Mouse (Mus musculus) spleen, adult 18-20 months (tissue): ENCODE measurements around the gene Trp53inp2.

Experiments used
- DNase-seq, 2 experiments: peaks; one replicate each; pipeline ENCODE4 v3.0.0; 2022; ENCODE audit warnings: mixed read lengths in 2 of 2

The Trp53inp2 gene

DNA sequence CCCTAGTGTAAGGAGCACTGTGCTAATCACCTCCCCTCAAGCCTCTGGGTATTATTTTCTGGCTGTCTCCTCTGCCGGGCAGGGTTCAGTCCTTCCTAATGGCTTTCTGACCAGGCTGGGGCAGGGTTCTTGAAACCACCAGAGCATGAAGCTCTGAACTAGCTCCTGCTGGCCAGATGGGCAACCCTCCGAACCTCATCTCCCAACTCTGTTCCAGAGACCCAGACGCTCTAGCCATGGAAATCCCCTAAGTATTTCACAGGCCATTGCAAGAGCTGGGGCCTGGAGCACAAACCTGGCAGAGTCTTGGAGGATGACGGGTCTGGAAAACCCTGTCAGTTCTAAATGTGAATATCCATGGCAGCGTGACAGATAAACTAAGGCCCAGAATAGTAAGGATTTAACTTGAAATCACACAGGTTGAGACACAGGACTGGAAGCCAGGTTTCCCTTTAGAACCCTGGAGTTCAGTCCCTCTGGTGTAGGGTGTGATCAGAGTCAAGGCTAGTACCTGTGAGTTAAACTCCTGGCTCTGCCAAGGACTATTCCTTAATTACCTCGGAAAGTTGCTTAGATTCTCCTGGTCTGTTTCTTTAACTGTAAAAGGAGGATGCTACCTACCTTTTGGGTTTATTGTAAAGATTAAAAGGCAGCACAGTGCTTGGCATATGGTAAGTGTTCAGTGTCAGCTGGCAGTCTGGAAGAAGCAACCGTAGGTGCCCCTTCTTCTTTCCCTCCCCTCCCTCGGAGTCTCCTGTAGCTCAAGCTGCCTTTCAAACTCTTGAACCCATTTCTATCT is at the start of gene Trp53inp2:
TSS of gene Trp53inp2 (plus strand) at position 799 of the 799 bp plus-strand sequence.
- no peak for DNase-seq

DNA sequence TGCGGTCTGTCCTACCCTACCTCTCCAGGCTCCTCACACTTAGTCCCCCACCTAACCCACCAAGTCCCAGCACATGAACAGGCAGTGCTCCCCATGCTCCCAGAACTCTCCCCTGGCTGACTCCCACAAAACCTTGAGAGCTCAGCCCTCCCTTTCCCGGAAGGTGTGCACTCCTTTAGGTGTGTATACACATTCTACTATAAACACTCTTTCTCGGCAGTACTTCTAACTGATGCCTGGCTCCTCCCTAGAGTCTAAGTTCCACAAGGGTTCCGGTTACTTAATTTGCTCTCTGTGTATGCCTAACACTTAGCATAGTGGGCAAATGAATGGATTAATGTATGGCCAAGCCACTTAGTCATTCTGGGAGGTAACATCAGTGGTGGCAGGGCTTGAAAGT is 49.5 kb upstream of the Trp53inp2 start:
- DNase-seq, result no peak

DNA sequence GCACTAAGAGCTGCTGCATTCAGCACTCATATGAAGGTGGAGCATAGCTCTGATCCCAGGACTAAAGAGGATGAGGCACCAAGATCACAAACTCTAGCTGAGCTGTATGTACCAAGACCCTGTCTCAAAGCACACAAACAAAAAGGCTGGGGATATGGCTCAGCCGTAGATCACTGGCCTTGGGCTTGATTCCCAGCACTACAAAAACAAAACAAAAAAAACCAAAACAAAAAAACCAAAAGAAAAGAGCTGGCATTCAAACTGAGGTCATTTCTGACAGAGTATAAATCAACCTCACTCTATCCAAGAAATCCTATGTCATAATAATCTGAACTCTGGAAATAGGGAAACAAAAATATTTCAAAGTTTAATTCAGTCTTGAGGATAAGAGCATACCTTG is 47.4 kb upstream of the Trp53inp2 start:
- DNase-seq, result no peak

DNA sequence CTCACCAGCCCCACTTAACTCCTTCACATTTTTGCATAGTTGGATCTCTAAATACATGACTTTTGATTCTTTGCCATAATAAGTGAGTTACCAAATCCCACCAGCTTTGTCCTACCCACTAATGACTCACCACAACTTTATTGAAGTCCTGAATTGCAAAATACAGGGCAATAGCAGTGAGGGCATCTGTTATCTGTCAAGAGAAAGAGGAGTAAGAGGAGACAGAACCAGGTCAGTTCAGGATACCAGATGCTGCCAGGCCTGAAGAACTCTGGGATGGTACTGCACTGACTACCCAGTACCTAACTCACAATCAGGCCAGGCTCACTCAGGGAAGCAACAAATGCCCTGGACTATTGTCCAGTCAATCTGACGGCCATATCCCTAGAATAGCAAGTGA is 45.6 kb upstream of the Trp53inp2 start:
- DNase-seq, result no peak

DNA sequence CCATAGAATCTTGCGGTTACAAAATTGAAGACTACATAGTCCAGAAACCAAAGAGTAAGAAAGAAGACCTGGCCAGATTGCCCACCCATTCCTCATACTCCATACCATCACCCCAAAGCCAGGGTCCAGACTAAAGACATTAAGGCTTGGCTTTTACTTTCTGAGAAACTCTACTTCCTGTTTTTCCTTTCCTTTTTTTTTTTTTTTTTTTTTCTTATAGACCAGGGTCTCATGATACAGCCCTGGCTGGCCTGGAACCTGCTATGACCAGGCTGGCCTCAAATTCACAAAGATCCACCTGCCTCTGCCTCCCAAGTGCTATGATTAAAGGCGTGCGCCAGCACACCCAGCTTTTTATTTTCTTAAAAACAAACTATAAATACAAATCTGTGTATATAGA is 44.6 kb upstream of the Trp53inp2 start:
- no peak for DNase-seq

DNA sequence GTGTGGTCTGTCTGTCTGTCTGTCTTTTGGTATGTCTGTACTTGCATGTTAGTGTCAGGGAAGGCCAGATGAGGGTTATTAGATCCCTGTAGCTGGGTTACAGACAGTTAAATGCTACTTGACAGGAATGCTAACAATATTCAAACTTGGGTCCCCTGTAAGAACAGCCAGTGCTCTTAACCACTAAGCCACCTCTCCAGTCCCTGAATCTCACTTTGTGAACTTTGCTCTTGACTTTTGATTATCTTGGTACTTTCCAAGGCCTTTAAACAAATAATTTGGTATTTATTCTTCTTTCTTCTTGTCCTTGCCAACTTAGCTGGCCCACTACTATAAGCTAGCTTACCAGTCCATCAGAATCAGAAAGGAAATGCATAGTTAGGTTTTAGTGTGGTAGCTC is 40.7 kb upstream of the Trp53inp2 start:
- DNase-seq, result no peak

DNA sequence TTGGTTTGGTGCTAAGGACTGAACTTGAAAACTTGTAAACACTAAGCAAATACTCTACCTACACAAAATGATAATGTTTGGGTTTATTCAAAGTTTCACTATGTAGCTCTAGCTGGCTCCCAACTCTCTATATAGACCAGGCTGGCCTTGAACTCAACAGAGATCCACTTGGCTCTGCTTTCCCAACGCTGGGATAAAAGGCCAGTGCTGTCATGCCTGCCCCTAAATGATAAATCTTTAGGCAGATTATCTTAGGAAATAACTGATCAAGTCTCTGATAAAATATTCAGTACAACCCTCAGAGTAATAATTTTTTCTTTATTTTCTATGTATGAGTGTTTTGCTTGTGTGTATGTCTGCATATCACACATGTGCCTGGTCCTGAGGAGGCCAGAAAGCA is 34.2 kb upstream of the Trp53inp2 start:
- DNase-seq, result no peak

DNA sequence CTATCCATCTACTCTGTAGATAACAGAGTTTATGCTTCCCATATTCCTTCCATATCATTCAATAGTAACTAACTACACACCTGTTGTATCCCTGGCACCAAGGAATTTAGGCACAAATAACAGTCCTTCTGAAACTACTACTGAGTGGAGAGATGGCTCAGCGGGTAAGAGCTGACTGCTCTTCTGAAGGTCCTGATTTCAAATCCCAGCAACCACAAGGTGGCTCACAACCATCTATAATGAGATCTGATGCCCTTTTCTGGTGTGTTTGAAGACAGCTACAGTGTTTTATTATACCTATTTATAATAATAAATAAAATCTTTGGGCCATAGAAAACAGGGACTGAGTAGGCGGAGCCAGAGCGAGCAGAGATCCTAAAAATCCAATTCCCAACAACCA is 26.5 kb upstream of the Trp53inp2 start:
- DNase-seq, result no peak

DNA sequence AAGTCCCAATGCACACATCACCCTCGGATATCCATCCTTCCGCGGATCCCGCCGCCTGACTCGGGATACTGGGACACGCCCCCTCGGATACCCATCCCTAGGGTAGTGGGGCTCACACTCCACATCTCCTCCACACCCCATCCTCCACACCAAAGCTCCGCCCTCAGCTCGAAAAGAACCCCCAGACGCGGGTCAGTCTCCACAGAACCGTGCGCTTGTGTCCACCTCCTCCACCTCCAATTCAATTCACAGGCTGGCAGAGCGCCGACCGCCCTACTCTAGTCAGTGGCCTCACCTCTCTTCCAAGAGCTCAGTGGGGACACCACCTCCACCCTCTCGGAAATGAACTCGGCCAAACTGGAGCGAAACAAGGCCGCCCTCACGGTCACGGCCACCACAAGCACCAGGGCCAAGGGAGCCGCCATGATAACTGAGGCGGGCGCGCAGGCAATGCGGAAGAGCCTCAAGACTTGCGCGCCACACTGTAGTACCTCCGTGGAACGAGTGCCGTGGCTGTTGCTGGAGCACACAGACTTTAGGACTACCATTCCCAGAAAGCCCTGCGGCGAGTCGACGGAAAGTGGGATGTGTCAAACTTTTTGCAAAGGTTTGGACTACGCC is 23.8 kb upstream of the Trp53inp2 start, which contains the start of gene Pigu:
TSS of gene Pigu (minus strand) at position 460 of the 621 bp plus-strand sequence.
- peak; percentile 84 to 89 for DNase-seq

DNA sequence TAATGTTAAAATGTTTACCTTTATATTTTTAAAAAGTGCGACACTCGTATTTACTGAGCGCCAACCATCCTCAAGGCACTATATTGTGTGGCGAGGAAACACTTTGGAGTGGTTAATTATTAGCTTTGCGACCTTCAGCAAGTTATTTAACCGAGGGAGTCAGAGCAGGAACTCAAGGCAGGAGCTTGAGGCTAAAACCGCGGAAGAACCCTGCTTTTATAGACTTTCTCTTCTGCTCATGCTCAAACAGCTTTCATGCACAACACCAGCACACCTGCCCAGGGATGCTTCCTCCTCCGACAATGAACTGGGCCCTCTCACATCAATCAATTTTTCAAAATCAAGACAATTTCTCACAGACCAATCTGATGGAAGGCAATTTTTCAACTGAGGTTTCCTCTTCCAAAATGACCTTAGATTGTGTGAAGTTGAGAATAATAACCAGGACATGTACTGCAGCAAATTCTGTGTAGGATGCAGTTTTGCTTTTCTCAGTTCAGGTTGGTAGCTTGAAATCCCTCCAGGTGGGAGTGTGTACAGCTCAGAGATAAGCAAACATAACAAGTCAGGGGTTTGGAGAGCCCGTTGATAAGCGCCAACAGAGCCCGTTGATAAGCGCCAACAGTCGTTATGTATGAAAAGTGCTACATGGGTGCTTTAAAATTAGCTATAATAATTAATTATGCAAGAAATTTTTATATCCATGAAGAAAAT is 23.0 kb upstream of the Trp53inp2 start:
- peak in 1 of 2 experiments; percentile 18 for DNase-seq

DNA sequence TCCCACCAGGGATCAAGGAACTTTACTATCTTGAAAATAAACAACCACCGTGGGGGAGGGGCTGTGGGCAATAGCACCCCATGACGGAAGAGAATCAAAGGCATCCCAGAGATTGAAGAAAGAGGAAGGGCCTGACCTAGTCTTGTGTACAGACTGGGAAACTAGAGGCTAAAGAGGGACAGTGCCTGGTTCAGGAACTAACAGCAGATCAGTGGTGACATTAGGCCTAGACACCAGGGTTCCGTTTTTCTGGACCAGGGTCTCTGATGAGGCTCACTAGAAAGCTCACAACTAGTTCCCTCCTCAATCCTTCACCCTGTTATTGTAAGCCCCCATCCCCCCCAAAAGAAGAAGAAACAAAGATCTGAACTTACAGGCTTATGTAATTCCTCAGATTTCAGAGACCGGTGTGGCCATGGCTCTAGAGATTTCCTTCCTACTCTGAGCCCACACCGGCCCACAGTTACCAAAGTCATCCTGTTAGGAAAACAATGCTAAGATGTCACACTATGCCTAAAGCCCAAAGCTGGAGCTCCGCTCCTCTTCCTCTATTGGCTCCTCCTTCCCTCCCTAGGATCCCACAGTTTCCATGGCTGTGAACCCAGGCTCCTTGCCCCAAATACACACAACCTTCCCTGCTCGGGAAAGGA is 13.1 kb upstream of the Trp53inp2 start:
- DNase-seq, result no peak

DNA sequence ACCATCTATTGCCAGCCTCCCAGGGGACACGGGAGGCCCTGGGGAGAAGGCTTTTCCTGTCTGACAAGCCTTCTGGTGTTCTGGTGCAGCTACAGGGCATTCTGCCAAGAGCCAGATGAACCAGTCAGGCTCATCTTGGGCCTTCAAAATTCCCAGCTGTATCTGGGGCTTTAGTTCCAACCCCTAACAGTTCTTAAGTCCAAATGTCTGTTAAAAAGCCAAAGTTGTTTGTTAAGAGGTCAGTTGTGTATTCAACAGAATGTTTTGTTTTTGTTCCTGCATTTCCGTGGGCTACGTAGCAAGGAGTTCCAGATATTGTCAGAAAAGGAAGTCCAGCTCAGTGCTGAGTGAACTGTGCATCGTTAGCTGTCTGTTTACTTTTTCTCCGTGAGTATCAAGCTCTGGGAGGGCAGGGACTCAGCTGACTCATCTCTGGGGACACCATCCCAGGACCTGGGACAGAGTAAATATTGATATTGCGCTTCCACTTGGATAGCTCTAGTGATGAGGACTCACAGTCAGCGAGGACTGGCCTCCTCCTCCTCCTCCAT is 11.5 kb upstream of the Trp53inp2 start:
- DNase-seq, result no peak

DNA sequence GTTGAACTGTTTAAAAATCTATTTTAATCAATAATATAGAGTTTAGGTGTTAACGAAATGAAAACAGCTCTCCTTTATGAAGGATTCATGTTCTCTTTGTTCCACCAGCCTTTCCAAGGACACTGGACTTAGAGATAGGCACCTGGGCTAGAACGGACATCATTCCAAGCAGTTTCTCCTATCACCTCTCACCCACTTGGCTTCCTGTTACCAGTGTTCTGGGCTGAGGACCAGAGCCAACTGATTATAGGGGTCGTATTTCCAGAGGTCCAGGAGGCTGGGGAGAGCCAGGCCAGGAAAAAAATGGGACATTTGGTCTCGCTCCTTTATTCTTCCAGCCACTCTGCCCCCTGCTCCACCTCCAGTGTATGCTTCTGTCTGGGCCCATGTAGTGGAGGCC is 8.4 kb upstream of the Trp53inp2 start:
- DNase-seq, result no peak

DNA sequence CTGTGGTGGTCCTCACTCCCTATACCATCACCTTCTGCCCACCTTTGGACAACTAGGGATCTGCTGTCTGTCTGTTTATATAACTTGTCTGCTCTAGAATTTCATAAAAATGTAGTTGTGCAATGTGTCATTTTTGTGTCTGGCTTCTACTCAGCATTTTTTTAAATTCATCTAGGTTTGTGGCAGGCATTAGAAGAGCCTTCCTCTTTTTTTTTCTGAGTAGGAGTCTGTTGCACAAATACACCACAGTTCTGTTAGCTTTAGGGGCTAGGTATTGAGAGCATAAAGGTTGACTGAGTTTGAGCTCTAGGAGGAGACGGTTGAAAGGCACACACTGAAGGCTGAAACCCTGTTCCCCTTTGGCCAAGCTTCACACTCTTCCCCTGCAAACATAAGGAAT is 7.6 kb upstream of the Trp53inp2 start:
- DNase-seq, result no peak

DNA sequence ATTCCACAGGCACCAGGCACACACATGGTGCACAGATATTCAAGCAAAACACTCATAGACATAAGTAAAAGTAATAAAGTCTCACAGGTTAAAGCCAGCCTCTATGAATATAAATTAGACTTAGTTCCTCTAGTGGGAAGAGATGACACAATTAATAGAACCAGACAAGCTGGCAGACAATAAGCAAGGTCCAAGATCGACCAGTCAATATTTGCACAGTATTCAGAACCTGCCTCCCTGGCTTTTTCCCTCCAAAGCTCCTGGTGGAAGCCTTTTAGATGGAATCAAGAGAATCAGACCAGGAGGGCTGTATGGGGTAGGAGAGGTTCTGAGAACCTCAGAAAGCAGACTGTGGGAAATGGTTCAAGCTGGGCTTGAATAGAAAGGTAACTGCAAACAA is 7.0 kb upstream of the Trp53inp2 start:
- DNase-seq, result no peak

DNA sequence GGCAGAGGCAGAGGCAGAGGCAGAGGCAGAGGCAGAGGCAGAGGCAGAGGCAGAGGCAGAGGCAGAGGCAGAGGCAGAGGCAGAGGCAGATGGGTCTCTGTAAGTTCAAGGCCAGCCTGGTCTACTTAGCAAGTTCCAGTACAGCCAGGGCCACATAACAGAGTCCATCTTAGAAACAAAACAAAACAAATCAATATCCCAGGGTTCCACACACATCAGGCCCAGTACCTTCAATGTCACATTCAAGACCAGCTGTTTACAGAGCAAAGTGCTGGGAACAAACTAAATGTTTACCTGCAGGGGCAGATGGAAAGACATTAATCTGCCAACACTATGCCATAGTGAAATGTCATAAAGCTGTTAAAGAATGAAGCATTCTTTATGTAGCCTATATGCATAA is 6.3 kb upstream of the Trp53inp2 start:
- no peak for DNase-seq

DNA sequence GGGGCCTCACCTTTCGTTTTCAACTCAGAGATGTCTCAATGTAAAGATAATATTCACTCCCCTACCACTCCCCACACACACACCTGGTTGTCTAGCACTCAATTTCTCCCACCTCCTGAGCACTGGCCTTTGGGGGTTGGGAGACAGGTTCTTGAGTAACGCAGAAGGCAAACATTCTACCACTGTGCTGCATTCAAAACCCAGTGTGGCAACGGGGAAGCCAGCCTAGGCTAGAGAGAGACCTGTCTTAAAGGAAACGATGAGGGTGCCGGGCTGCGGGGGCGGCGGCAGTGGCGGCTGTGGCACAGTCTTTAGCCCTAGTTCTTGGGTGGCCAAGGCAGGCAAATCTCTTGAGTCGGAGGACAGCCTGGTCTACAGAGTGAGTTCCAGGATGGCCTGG is 4.7 kb upstream of the Trp53inp2 start:
- no peak for DNase-seq

DNA sequence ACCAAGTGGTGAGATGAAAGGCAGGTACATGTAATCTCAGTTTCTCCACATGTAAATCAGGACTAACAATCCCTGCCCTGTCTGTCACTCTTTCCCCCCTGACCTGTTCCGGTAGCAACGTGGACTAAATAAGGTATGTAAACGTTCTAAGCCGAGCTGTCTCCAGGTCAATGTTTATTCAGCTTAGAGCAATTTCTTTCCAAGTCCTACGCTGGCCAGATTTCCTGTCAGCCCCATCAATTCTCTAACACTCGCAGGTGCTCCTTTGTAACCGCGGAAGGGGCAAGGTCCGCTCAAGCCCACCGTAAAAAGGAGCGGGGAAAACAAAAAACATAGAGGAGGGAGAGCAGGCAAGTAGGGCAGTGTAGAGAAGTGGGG is 190 bp downstream of the Trp53inp2 start:
- no peak for DNase-seq

DNA sequence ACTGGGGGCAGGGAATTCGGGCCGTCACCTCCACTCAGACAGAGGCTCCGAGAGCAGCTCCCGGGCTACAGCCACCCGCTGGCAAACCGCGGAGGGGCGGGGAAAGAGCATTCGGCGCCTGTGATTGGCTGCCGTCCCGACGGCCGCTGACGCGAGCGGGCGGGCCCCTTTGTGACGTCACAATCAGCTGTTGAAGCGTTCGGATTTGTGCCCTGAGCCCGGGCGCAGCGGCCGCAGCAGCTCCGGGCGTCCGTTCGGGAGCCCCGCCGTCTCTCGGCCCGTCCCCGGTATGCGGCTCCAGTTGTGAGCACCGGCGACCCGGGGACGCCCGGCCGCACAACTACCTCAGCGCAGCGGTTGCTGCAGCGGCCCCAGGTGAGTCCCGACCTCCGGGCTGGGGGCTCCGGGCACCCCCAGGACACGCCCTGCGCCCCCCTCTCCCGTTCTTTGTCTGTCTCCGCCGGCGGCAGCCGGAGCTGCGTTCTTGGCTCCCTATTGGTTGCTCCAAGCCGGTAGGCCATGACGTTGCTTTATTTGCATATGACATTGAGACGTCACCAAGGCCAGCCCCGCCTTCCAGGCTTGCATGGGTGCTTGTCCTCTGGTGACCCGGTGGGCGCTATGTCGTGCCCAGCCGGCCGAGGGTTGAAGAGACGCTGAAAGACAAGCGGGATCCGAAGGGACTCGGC is 928 bp downstream of the Trp53inp2 start:
- DNase-seq, result peak; percentile 94 to 98

DNA sequence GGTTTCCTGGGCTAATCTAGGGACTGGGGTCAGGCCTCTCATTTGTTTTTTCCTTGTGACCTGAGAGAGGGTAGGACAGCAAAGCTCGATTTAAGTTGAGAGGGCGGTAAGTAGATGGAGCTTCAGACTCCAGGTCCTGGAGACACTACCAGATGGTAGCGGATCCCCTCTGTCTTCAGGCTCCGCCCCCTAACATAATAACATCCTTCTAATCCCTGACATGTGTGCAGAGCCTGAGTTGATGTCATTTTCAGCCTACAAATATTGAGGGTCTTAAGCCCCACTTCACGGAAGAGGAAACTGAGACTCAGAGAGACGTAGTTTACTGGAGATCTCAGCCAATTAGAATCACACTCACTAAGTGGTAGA is 1.5 kb downstream of the Trp53inp2 start:
- DNase-seq, result no peak

DNA sequence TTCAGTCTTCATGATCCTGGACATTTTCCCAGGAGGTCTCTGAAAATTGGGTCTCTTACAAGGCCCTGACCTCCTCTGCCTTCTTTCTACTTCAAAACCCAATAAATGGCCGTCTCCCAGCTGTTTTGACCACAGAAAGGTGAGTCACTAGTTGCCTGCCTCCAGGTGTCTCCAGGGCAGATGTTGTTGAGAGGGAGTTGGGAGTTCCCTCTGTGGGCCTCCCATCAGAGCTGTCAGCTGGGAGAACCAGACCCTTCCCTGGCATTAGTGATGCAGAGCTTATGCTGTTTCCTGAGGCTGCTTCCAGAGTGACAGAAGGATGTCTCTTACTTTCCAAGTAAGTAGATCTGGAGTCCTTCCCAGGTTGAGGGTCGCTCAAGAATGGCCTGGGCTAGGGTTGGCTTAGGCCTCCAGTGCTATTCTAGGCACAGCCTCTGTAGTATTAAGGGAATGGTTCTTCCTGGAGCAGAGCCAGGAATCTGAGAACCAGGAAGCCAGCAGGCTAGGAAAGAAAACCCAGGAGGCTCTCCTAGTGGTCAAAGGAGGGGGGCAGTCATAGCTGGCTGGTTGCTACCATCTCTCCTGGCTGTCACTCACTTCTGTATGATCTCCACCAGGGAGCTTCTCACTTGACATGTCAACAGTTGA is 2.1 kb downstream of the Trp53inp2 start:
- no peak for DNase-seq

DNA sequence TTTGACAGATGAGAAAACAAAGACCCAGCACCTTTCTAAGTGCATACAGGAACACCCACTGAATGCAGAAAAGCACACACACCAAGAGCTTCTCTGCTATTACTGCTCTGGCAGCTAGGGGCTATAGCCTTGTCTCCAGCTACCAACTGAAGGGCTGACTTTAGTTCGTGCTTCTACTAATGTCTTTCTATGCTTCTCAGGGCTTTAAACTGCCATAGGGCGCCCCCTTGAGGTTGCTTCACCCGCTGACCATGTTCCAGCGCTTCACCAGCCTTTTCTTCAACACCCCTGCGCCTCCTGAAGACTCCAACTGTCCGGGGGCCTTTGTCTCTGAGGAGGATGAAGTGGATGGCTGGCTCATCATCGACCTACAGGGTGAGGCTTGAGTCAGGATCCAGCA is 4.2 kb downstream of the Trp53inp2 start:
- DNase-seq, result peak; percentile 61 to 78
